Mouse (Mus musculus) megakaryocyte, embryonic 14.5 days (primary cell): ENCODE results near the gene Bricd5.

Experiments used
- FLI1 ChIP-seq: IDR thresholded peaks from 2 replicates; pipeline ENCODE4 v1.6.1; 2012; ENCODE audit warnings: low read length, inconsistent platforms, mixed read lengths
- GATA1 ChIP-seq: IDR thresholded peaks from 3 replicates; pipeline ENCODE4 v1.6.1; 2012; ENCODE audit warnings: mixed read lengths, low read length, inconsistent platforms, borderline replicate concordance

GRCm38 (mm10) chr17:24463374-24464133, 10.1 kb upstream of the Bricd5 start:
- TF ChIP-seq GATA1 (no peak), FLI1 (no peak)
